7 mouse cellular contexts compared by ENCODE assay signal in genomic region chrX:42068875-42069257, GRCm38 (mm10). TPM values are rescaled to one million over a fixed set of nuclear protein-coding genes. Genes with fewer than 3 reads are reported as not detected.
DNase-seq lines count a peak whose midpoint lies in the region; ATAC-seq and TF ChIP-seq lines count a peak whose summit lies in the region.

No protein-coding gene starts in this region.

- peak overlapping the region; percentile 84 for H3K9ac ChIP-seq in ES-Bruce4 (ENCODE audit: low read depth, poor library complexity, severe bottlenecking)
- peak overlapping the region; percentile 52 for H3K9ac ChIP-seq in intestine, postnatal 0 days (ENCODE audit: low read depth, low read length)

- peak; percentile 14 for DNase-seq in fibroblast of lung, adult 2 months (ENCODE audit: low read depth)
- no peak for DNase-seq in cerebellum, postnatal 10 days
- DNase-seq in left cerebral cortex, postnatal 25 days (ENCODE audit: low spot score in 2 of 2), result no peak

- WGBS in intestine, postnatal 0 days, result 20% methylated on average over 3 of the region's 3 CpGs

- peak; percentile 25; the same call in 1 of the 2 replicates for ATAC-seq in intestine, postnatal 0 days
- peak; percentile 49 for ATAC-seq in megakaryocyte progenitor cell, adult 5-6 weeks (replicated peaks; ENCODE audit: poor library complexity)

- H3ac ChIP-seq in C2C12 (ENCODE audit: control insufficient read depth, insufficient read length, low read depth), result peak overlapping the region; percentile 48

- H3K79me3 ChIP-seq in C2C12 (ENCODE audit: low read depth), result peaks cover 42% of the 10 kb centered on the region

- TF ChIP-seq EP300 in ES-Bruce4 (IDR thresholded peaks at IDR 0.05; ENCODE audit: insufficient read depth, low read depth, low read length), result no peak

- H3K27ac ChIP-seq in ES-Bruce4 (ENCODE audit: insufficient read depth, low read length), result peak overlapping the region; percentile 77
- peak overlapping the region; percentile 94 for H3K27ac ChIP-seq in intestine, postnatal 0 days (ENCODE audit: low read depth, low read length)

- H3K27me3 ChIP-seq in C2C12 (ENCODE audit: control insufficient read depth, insufficient read depth, insufficient read length) (no peaks in the 10 kb centered on the region), ES-Bruce4 (ENCODE audit: control insufficient read depth, insufficient read depth, low read length, poor library complexity, severe bottlenecking) (no peaks in the 10 kb centered on the region)
- H3K27me3 ChIP-seq in intestine, postnatal 0 days (replicated peaks; ENCODE audit: control insufficient read depth, insufficient read depth, low read length), result no peaks in the 10 kb centered on the region

- no peak for TF ChIP-seq POLR2A in ES-Bruce4 (IDR thresholded peaks at IDR 0.05; ENCODE audit: insufficient read depth, low read length)

- H3K4me3 ChIP-seq in C2C12 (ENCODE audit: insufficient read depth, poor library complexity, severe bottlenecking) (peak overlapping the region; percentile 32), ES-Bruce4 (ENCODE audit: low read depth, low read length) (peak overlapping the region; percentile 87)
- peak overlapping the region; percentile 42 for H3K4me3 ChIP-seq in intestine, postnatal 0 days (ENCODE audit: low read depth, low read length)

- no peaks in the 10 kb centered on the region for H3K4me1 ChIP-seq in ES-Bruce4 (ENCODE audit: control insufficient read depth, insufficient read depth, low read length)
- no peaks in the 10 kb centered on the region for H3K4me1 ChIP-seq in intestine, postnatal 0 days (replicated peaks; ENCODE audit: control insufficient read depth, insufficient read depth, low read length)

- peaks cover 49% of the 10 kb centered on the region for H3K79me2 ChIP-seq in C2C12 (ENCODE audit: control insufficient read depth, insufficient read depth)

- TF ChIP-seq CTCF in C2C12 (IDR thresholded peaks at IDR 0.05; ENCODE audit: control insufficient read depth, insufficient read depth, insufficient read length) (no peak), ES-Bruce4 (IDR thresholded peaks at IDR 0.05; ENCODE audit: low read depth, low read length) (no peak)
- no peak for TF ChIP-seq CTCF in intestine, postnatal 0 days (IDR thresholded peaks at IDR 0.05; ENCODE audit: low read depth)

- no peaks in the 10 kb centered on the region for H3K36me3 ChIP-seq in C2C12 (ENCODE audit: control insufficient read depth, insufficient read depth)
- no peaks in the 10 kb centered on the region for H3K36me3 ChIP-seq in ES-Bruce4 (ENCODE audit: control insufficient read depth, insufficient read depth, low read length, poor library complexity, severe bottlenecking)
- no peaks in the 10 kb centered on the region for H3K36me3 ChIP-seq in intestine, postnatal 0 days (ENCODE audit: control insufficient read depth, insufficient read depth)

- peak overlapping the region; percentile 59 for H3K4me2 ChIP-seq in intestine, postnatal 0 days (replicated peaks; ENCODE audit: low read depth)

- intact Hi-C loops in left cerebral cortex, postnatal 25 days (cut with DNase I), result loop anchor here (1.0 kb wide), 1 partner anchor 81 kb away; no protein-coding TSS in a partner anchor

- H3K9me3 ChIP-seq in ES-Bruce4 (replicated peaks; ENCODE audit: control insufficient read depth, insufficient read depth, low read length, poor library complexity, severe bottlenecking), result no peaks in the 10 kb centered on the region
- H3K9me3 ChIP-seq in intestine, postnatal 0 days (ENCODE audit: control insufficient read depth), result no peaks in the 10 kb centered on the region

TF ChIP-seq in C2C12, 6 proteins besides CTCF, POLR2A, EP300 and RAD21:
- TF ChIP-seq MAX (IDR thresholded peaks at IDR 0.05) (no peak), CEBPB (IDR thresholded peaks at IDR 0.05; ENCODE audit: low read depth) (no peak), MYOD1 (IDR thresholded peaks at IDR 0.05; ENCODE audit: control insufficient read depth, insufficient read length, low read depth) (no peak), FOSL1 (IDR thresholded peaks at IDR 0.05; ENCODE audit: insufficient read depth, low read length, poor library complexity, severe bottlenecking) (no peak), MYOG (IDR thresholded peaks at IDR 0.05; ENCODE audit: control insufficient read depth, extremely low read depth, insufficient read length) (no peak), USF1 (IDR thresholded peaks at IDR 0.05; ENCODE audit: low read depth) (no peak)
TF ChIP-seq in C2C12: peak in this region for 0.

RNA-seq across cellular contexts. Expression of gene Xiap, which starts 9.4 kb away (rescaled TPM):
- polyA plus RNA-seq in C2C12 (2012; fragmentation: generic; extraction: Trizol) (4.6 TPM), ES-Bruce4 (2011; ENCODE audit: insufficient read depth, insufficient read length, low read depth, missing spikeins) (41.2 and 48.4 TPM in 2 replicates)
- polyA plus RNA-seq in intestine, postnatal 0 days (2015; fragmentation: Nextera tagmentation; extraction: Ambion mirVana), result 14.2 and 15.0 TPM in 2 replicates
- 39.2 and 41.5 TPM in 2 replicates for total RNA-seq in megakaryocyte progenitor cell, adult 5-6 weeks (2015)
- total RNA-seq in megakaryocyte progenitor cell, adult 5-6 weeks (2017), result 27.4 and 32.8 TPM in 2 replicates
- total RNA-seq in left cerebral cortex, postnatal 25 days (2021), result 10 to 100 TPM; 62.7 to 65.9 TPM

Comparison
In these comparisons a context has a peak if more than half of its experiments do, and no peak if none do; other contexts are left out.
1. H3K4me3 ChIP-seq: peak in every context shown above with its lines; median percentile 87 in ES-Bruce4; 42 in intestine, postnatal 0 days; 32 in C2C12.